ENCODE assay signal across 9 mouse cellular contexts in genomic region chr2:173349510-173349909, GRCm38 (mm10).
DNase-seq lines count a peak whose midpoint lies in the region; ATAC-seq and TF ChIP-seq lines count a peak whose summit lies in the region.
"Had no signal": no experiment of that assay in that cellular context is flagged by ENCODE, and none has a peak within 500 bp of the region (broad histone marks: within the 10 kb centered on the region; RNA-seq: fewer than 3 reads in every experiment).

No protein-coding gene starts in this region.

- peak; percentile 86 for ATAC-seq in inflammation-experienced regulatory T-cells, adult 6 months
- peak; percentile 65; the same call in 1 of the 2 replicates for ATAC-seq in neutrophil, adult 5-6 weeks (ENCODE audit: extremely low read depth, insufficient number of reproducible peaks, low FRiP score, poor library complexity, severe bottlenecking)

- no peaks in the 10 kb centered on the region for H3K36me3 ChIP-seq in C2C12 (ENCODE audit: control insufficient read depth, insufficient read depth)
- H3K36me3 ChIP-seq: neural tube, embryonic 15.5 days had no signal

- no peaks in the 10 kb centered on the region for H3K27me3 ChIP-seq in C2C12 (ENCODE audit: control insufficient read depth, insufficient read depth, insufficient read length)

- H3ac ChIP-seq in C2C12 (ENCODE audit: control insufficient read depth, insufficient read length, low read depth) = no peak overlapping the region

- no peaks in the 10 kb centered on the region for H3K79me2 ChIP-seq in C2C12 (ENCODE audit: control insufficient read depth, insufficient read depth)

- peak; percentile 65 to 66 for DNase-seq in CD8-positive naive resting alpha-beta T cell, adult 2 months (ENCODE audit: low read depth in 2 of 2, low spot score in 2 of 2)
- no peak for DNase-seq in kidney, postnatal 4 days
- DNase-seq in right cerebral cortex, postnatal 14 days = no peak
- DNase-seq in right cerebral cortex, postnatal 10 days (ENCODE audit: low spot score in 2 of 2) = no peak
- DNase-seq: left cerebral cortex, postnatal 4 days had no signal

- TF ChIP-seq CTCF in C2C12 (IDR thresholded peaks at IDR 0.05; ENCODE audit: control insufficient read depth, insufficient read depth, insufficient read length) = no peak

- no peaks in the 10 kb centered on the region for H3K79me3 ChIP-seq in C2C12 (ENCODE audit: low read depth)

- H3K4me3 ChIP-seq in C2C12 (ENCODE audit: insufficient read depth, poor library complexity, severe bottlenecking) = no peak overlapping the region
- H3K4me3 ChIP-seq: neural tube, embryonic 15.5 days had no signal

TF ChIP-seq in C2C12, 6 proteins besides CTCF, POLR2A, EP300 and RAD21:
- TF ChIP-seq MYOD1 (IDR thresholded peaks at IDR 0.05; ENCODE audit: control insufficient read depth, insufficient read length, low read depth) = peak; percentile 43
- no peak for TF ChIP-seq MYOG (IDR thresholded peaks at IDR 0.05; ENCODE audit: control insufficient read depth, extremely low read depth, insufficient read length)

Comparison
In these comparisons a context has a peak if more than half of its experiments do, and no peak if none do; other contexts are left out.
1. DNase-seq: peak in CD8-positive naive resting alpha-beta T cell, adult 2 months (2 of 2); none in kidney, postnatal 4 days (0 of 2), right cerebral cortex, postnatal 14 days (single experiment) and right cerebral cortex, postnatal 10 days (0 of 2).